Mouse (Mus musculus) G1E (cell line): ENCODE measurements around the gene Crybg1.

Source experiments
- CTCF ChIP-seq: IDR thresholded peaks from 2 replicates; pipeline ENCODE4 v1.5.1; 2012; ENCODE audit warnings: low read depth, low read length, inconsistent platforms, mixed read lengths
- GATA1 ChIP-seq: IDR thresholded peaks from 2 replicates; pipeline ENCODE4 v1.6.1; 2012; ENCODE audit warnings: borderline replicate concordance, low read length, inconsistent platforms, mixed read lengths
- POLR2AphosphoS5 ChIP-seq: IDR thresholded peaks from 2 replicates; pipeline ENCODE4 v1.6.1; 2012; ENCODE audit warnings: low read depth, low read length, inconsistent platforms; ENCODE audit not compliant: insufficient replicate concordance

GRCm38 (mm10) chr10:44005677-44006641 is 142.7 kb downstream of the Crybg1 start:
- TF ChIP-seq CTCF (no peak), POLR2AphosphoS5 (no peak), GATA1 (no peak)
